Mouse (Mus musculus) kidney, adult 11 months (tissue): ENCODE data around the gene Vps45.

Source experiments
- DNase-seq: peaks from one replicate; pipeline ENCODE4 v3.0.0; 2022

Gene Vps45

DNA sequence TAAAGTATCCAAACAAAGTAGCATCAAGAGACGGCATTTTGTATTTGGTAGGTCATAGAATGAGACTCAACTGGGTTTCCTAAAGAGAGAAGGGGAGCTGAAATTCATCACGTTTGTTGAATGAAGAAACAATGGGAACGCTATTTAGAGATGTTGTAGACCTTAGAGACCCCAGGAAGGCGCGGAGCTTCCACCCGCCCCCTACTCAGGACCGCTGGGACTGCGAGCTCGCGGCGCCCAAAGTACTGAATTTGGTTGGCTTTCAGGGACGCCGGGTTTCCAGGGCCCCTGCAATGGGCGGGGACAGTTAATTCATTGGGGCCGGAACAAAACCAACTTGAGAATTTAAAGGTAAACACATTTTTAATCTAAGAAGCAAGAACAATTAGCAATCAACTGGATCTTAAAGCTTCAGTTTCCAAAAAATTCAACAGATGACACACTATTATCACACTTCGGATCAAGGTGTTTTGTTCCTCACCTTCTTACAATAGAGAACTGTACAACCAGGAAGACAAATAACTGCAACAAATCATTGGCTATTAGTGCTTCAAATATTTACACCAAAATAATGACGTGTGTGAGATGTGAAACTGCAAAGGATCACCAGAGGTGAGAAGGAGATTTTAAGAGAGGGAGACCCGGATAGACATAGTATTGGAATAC is at the start of gene Vps45:
TSS of gene Vps45 (minus strand) at position 236 of the 666 bp plus-strand sequence.
- DNase-seq, result peak; percentile 66

DNA sequence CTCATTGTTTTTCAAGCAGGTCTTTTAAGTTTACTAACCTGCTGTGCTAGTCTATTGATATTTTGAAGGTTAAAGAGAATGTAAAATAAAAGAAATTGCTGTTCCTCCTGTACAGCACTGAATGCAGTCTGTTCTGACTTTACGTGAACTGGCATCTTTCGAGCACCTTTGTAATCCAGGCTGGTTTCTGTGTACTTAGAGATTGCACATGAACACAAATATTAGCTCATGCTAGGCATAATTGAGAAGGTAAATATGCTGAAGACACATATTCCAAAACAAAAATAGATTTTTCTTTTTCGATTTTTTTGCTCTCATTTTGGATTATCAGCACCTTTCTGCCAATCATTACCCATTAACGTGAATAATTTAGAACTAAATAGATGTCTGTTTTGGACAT is 47.9 kb upstream of the Vps45 start:
- no peak for DNase-seq

DNA sequence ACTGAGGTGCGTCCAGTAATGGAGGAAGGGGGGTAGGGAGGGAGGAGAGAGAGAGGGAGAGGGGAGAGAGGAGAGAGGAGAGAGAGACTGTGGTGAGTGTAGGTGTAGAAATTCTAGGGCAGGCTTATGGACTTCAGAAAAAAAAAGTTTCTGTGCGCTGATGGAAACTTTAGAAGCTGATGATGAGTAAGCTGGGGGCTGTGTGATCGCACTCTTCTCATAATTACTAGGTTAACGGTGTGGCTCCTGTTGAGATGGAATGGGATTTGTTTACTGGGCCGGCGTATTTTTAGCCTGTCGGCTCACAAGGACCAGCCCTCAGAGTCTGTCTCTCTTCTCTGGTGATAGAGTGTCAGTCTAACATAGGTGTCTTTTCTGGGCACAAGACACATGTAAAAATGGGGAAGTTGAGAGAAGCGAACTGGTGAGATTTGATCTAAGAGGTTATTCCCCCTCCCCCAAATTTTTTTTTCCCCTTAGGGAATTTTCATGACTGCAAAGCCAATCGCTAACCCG is 47.0 kb upstream of the Vps45 start:
- no peak for DNase-seq

DNA sequence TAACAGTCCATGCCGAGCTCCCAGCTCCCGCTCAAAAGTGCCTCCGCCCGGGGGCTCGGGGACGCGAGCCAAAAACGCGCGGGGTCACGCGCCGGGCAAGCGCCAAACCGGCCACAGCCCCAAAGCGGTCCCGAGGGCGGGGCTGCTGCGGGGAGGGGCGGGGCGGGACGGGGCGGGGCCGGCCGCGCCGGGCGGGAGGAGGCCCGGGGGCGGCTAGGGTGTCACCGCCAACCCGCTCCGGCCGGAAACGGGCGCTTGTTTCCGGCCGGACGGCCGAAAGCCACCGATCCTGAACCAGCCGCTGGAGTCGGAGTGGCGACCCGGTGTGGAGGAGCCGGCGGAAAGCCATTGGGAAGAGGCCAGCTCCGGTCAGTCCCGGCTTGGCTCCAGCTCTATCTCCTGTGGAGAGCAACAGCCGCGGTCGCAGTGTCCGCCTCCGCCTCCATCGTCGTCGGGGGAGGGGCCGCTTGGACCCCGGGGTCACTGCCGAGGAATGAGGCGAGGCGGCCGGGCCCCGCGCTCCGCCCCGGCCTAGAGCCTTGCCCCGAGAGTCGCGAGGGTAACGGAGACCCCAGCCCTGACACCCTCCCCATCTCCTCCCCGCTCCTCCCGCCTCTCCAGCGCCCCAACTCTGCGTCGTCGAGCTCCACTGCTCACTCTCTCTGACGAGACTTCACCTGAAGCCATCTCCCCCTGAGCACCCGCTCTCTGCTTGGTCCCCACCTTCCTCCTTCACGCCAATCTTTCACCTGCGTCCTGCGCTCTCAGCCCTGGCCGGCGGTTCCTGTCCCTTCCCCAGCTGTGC is 46.2 kb upstream of the Vps45 start, which contains the start of gene Otud7b:
TSS of gene Otud7b (plus strand) at position 267 of the 805 bp plus-strand sequence.
- peak; percentile 82 for DNase-seq

DNA sequence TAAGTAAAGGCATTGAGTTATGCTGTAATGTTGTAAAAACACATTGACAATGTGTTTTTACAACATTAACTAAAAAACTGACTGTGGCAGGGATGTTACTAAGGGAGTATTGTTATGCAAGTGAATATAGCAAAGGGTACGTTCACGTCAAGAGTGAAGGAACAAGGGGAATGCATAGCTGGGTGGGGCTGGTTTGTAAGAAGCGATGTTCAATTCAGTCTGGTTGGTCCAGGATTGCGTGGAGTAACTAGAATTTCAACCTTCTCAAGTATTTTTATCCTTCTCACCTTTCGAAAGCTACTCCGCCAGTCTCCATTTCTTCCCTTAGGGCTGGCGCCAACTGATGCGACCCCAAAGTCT is 45.6 kb upstream of the Vps45 start:
- DNase-seq, result no peak

DNA sequence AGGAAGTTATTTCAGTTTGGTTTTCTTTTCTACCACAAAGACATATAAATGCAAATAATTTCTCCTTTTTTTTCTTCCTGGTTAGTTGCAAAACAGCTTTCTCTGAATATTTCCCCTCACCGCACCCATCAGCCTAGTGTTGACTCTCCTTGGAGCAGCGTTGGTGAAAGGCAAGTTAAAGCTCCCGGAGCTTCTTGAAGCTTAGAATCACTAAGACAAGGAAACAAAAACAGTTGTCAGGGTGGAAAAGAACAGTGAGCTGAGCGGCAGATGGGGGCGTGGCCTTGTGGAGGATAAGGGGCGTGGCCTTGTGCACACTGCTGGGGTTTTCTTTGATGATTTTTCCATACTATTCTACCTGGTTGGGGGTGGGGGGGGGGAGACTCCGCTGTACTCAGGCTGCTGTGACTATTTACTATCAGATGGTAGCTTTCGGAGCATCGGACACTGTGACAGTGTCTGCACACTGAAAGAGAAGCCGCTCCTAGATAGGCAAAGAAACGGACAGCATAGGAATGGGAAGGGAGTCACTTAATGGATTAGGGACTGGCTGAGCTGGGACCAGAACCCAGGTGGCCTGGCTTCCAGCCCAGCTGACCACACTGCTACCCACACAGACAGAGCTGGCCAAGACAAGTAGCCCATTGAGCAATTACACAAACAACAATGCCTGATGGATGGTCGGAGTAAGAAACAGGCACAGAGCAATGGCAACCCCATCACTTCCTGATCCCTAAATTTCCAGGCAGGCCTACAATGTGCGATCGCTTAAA is 44.0 kb upstream of the Vps45 start:
- peak; percentile 23 for DNase-seq

DNA sequence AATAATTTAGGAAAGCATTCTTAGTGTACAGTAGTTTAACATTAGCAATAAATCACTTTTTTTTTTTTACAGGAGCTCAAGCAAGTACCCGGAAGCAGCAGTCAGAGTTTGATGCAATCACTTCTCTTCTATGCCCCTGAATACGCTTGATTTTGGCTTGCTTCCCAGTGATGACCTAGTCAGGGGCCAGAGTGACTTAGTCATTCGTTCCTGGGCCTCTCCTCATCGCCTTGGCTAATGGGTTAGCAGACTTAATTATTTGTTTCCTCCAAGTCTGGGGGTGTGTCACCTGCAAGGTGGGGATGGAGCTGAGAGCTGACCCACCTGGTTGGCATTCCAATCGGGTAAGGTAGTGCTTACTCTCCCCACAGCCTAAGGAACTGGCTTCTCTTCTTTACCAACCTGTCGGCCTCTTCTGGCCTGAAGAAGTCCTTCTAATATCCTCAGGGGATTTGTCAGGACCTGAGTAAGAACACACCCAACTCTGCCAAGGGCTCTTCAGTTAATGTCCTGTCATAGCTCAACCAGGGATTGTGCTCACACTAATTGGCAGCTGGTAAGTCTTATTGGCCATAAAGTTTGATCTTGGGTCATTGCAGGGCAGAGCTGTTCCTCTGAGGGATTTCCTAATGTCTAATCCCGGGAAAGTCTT is 40.5 kb upstream of the Vps45 start:
- DNase-seq, result peak; percentile 30

DNA sequence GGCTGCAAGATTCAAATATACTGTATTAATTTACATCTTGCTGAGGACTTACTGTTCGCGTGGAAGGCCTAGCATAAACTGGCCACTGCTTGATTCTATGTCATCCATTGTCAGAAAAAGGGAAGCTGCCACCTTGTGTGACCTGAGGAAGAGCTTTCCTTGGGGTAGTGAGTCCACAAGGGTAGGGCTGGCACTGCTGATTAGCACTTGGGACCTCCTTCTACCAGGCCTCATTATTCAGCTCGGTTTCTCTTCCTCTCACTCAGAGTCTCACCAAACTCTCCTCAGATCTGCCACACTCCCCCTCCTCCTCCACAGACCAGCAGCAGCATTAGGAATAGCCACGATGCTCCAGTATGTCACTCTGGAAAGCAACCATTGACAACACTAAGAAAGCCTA is 39.9 kb upstream of the Vps45 start:
- no peak for DNase-seq

DNA sequence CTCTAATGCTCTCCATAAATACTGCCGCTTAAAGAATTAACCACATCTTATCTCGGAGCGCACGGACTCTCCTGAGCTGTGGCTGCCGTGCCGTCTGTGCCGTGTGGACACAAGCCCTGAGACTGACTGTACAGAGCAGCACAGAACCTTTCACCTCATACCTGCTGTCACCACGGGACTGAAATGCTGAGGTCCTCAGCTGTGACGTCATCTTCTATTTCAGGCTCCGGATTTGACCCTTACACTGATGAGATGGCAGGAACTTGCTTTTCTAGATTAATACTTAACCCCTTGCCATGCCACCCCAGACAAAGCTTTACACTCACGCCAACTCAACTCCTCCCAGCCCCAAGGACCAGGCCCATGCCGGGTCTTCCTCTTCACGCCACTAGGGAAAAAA is 35.9 kb upstream of the Vps45 start:
- peak; percentile 88 for DNase-seq

DNA sequence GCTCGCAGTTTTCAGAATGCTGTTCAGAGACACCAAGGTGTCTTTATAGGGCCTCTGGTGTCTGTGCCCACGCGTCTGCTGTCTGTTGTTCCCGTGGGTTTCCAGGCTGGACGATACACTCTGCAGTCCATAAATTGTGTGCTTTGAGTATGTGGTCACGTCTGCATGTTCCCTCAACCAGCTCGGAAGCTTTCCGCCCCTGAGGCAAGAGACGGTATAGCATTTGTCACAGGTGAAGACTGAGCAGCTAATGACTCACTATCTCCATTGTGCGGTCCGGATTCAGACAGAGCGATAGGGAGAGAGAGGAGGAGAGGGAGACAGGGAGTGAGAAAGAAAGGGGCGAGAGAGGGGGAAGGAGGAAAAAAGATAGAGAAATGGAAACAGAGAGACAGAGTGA is 35.2 kb upstream of the Vps45 start:
- DNase-seq, result no peak

DNA sequence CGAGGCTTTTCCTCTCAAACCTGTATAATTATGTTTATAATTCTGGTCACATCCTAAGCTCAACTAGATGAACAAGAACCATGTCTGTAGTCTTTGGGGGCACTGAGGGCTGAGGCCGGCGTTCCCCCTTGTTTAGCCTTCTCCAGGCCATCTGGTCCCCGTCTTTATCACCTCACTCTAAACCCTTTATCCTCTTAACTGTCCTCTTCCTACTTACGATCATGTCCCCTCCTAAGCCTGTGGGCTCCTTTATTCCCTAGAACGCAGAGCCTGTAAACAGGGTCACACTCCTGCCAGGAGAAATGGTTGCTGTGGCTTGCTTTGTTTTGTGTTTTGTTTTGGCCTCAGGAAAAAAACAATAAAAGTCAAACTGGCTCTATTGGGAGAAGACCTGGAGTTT is 33.7 kb upstream of the Vps45 start:
- DNase-seq, result no peak

DNA sequence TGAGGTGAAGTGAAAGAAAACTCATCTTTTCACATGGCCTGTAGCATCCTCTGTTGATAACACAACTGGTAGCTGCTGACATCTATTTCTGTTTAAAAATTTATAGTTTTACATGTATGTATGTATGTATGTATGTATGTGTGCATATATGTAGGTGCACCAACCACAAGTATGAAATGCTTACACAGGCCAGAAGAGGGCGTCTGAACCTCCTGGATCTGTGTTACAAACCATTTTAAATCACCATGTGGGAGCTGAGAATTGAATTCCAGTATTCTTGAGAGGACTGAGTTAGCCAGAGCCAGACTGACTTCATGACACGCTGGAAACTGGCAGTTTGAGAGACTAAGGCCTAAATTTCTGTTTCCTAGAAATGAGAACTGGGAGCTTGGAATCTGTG is 32.9 kb upstream of the Vps45 start:
- DNase-seq, result no peak

DNA sequence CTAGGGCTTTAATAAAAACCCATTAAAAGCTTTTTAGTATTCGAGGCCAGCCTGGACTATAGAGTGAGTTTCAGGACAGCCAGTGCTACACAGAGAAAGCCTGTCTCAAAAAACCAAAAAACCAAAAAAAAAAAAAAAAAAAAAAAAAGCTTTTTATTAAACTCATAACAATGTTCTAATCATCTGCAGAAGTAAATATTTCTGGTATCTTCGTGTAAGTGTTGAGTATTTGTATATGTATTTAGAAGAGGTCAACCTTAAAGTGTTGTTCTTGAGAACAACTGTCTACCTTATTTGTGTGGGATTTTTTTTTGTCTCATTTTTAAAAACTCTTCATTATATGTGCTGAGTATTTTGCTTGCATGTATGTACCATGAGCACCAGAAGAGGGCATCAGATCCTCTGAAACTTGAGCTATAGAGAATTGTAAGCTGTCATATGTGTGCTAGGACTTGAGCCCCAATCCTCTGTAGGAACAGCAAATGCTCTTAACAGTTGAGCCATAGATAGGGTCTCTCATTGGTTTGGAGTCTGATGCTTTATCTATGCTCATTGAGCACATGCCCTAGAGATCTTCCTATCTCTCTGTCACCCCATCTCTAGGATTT is 31.7 kb upstream of the Vps45 start:
- no peak for DNase-seq

DNA sequence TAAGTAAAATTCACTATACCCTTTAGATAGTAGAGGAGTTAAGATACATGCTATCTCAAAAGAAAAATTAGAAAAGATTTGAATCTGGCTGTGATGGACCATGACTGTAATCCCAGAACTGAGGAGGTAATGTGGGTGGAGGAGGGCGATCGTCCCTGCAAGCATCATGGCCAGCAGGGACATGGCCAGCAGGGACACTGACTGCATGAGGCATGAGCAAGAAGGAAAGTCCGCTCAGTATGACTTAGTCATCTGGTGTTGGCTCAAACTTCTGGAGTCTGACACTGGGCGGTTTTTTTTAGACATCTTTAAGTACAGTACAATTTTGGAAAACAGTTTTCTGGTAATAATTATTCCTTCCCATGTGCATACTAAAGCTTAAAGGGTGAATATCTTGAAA is 29.5 kb upstream of the Vps45 start:
- DNase-seq, result no peak

DNA sequence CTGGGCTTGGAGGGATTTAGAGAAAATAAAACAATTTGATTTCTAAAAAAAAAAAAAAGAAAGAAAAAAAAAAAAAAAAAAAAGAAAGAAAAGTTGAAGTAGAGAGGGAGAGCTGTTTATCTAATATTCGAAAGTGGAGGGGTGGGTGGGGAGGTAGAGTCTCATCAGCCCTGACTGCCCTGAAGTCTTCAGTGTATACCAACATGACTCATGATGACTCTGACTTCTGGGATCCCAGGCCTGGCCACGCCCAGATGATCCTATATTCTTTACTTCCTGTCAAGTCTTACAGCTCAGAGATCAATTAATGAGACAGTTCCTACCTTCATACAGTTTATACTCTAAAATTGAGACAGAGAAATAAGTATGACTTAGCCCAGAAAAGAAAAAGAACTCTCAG is 29.0 kb upstream of the Vps45 start:
- no peak for DNase-seq

DNA sequence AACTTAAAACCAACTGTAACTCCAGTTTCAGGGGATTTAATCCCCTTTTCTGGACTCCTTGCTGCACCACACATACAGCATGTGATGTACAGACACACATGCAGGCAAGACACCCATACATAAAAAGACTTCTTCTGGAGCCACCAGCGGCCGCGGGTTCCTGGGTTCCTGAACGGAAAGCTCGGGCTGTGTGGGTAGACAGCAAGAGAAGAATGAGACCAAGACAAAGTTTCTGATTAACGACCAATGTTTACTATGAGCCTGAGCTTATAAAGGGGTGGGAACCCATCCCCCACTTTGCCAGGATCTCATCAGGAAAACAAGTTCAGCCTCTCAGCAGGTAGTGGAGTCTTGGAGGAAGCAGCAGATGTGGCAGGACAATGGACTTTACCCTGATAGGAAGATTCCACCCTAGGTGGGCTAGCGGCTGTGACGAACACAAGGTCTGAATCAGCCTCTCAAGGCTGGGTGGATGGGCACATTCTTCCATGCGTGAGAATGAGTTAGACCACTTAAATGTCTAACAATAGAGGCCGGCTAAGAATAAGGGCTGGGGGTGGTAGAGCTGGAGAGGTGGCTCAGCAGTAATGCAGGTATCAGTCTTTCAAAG is 26.0 kb upstream of the Vps45 start:
- no peak for DNase-seq

DNA sequence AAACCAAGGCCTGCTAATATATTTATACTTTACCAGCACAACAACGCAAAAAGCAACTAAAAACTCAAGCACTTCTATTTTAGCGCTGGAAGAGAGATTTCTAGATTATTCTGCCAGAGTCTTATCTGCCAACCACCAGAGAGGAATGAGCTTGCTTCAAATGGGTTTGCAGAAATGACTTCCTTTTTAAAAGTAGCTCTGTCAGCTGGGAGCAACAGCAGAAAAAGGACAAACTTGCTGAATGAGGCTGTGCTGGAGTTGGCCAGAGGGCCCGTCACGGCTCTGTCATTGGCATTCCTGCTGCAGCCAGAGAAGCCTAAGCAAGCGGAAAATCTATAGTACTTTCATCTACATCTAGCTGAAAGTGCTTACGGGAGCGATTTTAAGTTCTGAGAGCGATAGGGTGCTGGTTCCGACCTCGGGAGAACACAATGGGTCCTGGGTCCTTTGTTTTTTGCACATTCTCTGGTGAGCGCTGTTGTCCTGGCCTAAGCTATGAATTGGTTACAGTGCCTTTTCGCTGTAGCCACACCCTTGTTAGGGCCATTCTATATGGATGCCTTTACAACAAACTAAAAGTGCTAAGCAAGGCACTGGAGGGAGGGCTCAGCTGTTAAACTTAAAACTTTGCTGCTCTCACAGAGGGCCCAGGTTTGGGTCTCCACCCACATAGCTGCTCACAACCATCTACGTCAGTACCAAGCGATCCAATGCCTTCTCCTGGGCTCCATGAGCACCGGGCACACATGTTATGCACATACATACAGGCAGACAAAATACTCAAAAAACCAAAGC is 24.6 kb upstream of the Vps45 start:
- no peak for DNase-seq

DNA sequence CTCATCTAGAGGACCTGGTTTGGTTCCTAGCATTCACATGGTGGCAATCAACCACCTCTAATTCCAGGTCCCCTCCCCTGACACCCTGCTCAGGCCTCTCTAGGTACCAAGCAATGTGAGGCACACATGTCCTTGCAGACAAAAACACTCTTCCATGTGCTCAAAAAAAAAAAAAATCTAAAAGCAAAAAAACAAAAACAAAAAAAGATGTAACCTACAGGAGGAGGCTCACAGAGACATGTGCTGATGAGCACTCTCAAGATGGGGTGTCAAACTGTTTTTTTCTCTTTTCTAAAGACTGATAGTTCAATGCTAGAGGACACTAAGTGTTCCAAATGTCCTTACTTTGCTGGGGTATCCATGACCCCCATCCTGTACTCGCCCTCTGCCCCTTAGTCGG is 23.8 kb upstream of the Vps45 start:
- DNase-seq, result no peak

DNA sequence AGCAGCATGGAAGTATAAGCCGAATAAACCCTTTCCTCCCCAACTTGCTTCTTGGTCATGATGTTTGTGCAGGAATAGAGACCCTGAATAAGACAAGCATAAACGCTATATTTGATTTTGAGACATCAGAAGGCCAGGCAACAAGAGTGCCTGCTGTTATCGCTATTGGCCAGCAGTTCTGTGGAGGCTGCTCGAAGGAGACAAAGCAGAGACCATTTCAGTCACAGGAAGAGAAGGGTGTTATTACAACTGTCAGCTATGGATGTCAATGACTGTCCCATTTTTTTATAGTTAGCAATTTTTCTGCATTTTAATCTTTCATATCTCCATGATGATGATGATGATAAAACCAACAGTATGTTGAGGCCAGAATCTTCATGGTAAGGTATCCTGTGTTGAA is 23.4 kb upstream of the Vps45 start:
- DNase-seq, result no peak

DNA sequence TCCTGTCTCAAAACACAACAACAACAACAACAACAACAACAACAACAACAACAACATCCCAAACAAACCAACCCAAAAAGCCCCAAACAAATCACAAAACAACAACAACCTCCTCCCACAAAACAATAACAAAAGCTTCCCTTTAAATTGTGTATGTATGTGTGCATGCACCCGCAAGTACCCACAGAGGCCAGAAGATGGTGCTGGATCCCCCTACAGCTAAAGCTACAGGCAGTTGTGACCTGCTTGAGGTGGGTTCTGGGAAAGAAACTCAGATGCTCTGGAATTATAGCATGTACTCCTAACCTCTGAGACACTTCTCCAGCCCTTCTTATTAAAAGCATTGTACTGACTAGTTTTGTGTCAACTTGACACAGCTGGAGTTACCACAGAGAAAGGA is 22.7 kb upstream of the Vps45 start:
- DNase-seq, result no peak

DNA sequence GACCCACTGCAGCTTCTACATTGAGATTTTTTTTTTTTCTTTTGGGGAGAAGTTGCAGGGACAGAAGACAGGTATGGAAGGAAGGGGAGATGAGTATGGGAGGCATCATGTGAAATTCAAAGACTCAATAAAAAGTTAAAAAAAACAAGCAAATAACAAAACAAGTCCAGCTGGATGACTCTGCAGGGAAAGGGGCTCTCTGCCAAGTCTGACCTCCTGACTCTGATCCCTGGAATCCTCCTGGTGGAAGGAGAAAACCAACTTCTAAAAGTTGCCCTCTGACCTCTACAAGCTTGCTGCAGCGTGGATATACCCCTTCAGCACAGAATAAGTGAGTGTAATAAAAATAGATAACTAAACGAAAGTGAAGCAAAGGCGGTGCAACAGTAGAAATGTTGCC is 20.4 kb upstream of the Vps45 start:
- DNase-seq, result no peak
